Mouse (Mus musculus): ENCODE data around the gene Rasgef1b.

The Rasgef1b gene

GRCm38 (mm10) chr5:99457291-99457690, 271.6 kb downstream of the Rasgef1b start:
- DNase-seq (ENCODE audit: low read depth, low spot score): no peak
- no peaks in the 10 kb centered on the region for H3K27me3 ChIP-seq (ENCODE audit: control insufficient read depth, insufficient read depth, low read length, poor library complexity, severe bottlenecking)
- H3K36me3 ChIP-seq (ENCODE audit: control insufficient read depth, insufficient read depth, low read length, poor library complexity, severe bottlenecking): no peaks in the 10 kb centered on the region

- DNase-seq (ENCODE audit: low read depth, low spot score): peak; percentile 93
- no peaks in the 10 kb centered on the region for H3K27me3 ChIP-seq (ENCODE audit: control insufficient read depth, insufficient read depth, low read length, poor library complexity, severe bottlenecking)
- H3K36me3 ChIP-seq (ENCODE audit: control insufficient read depth, insufficient read depth, low read length, poor library complexity, severe bottlenecking): no peaks in the 10 kb centered on the region
These were observed 276.9 kb downstream of the Rasgef1b start for GRCm38 (mm10) chr5:99451939-99452338.

GRCm38 (mm10) chr5:99451416-99451815, 277.4 kb downstream of the Rasgef1b start:
- Histone ChIP-seq H3K27me3 (ENCODE audit: control insufficient read depth, insufficient read depth, low read length, poor library complexity, severe bottlenecking) (no peaks in the 10 kb centered on the region), H3K36me3 (ENCODE audit: control insufficient read depth, insufficient read depth, low read length, poor library complexity, severe bottlenecking) (no peaks in the 10 kb centered on the region)
- no peak for DNase-seq (ENCODE audit: low read depth, low spot score)

GRCm38 (mm10) chr5:99450994-99451393, 277.9 kb downstream of the Rasgef1b start:
- Histone ChIP-seq H3K27me3 (ENCODE audit: control insufficient read depth, insufficient read depth, low read length, poor library complexity, severe bottlenecking) (no peaks in the 10 kb centered on the region), H3K36me3 (ENCODE audit: control insufficient read depth, insufficient read depth, low read length, poor library complexity, severe bottlenecking) (no peaks in the 10 kb centered on the region)
- DNase-seq (ENCODE audit: low read depth, low spot score): no peak

- no peaks in the 10 kb centered on the region for H3K27me3 ChIP-seq (ENCODE audit: control insufficient read depth, insufficient read depth, low read length, poor library complexity, severe bottlenecking)
- DNase-seq (ENCODE audit: low read depth, low spot score): no peak
- no peaks in the 10 kb centered on the region for H3K36me3 ChIP-seq (ENCODE audit: control insufficient read depth, insufficient read depth, low read length, poor library complexity, severe bottlenecking)
These were observed 278.4 kb downstream of the Rasgef1b start for GRCm38 (mm10) chr5:99450463-99450862.

- H3K36me3 ChIP-seq (ENCODE audit: control insufficient read depth, insufficient read depth, low read length, poor library complexity, severe bottlenecking): no peaks in the 10 kb centered on the region
These were observed 281.4 kb downstream of the Rasgef1b start for GRCm38 (mm10) chr5:99447481-99447880.

GRCm38 (mm10) chr5:99445242-99445641, 283.6 kb downstream of the Rasgef1b start:
- Histone ChIP-seq H3K27me3 (ENCODE audit: control insufficient read depth, insufficient read depth, low read length, poor library complexity, severe bottlenecking) (no peaks in the 10 kb centered on the region), H3K36me3 (ENCODE audit: control insufficient read depth, insufficient read depth, low read length, poor library complexity, severe bottlenecking) (no peaks in the 10 kb centered on the region)
- DNase-seq (ENCODE audit: low read depth, low spot score): no peak

More at GRCm38 (mm10) chr5:99447481-99447880, 281.4 kb downstream of the Rasgef1b start:
- no peak for DNase-seq (ENCODE audit: low read depth, low spot score)
- no peaks in the 10 kb centered on the region for H3K27me3 ChIP-seq (ENCODE audit: control insufficient read depth, insufficient read depth, low read length, poor library complexity, severe bottlenecking)

- H3K36me3 ChIP-seq (ENCODE audit: control insufficient read depth, insufficient read depth, low read length, poor library complexity, severe bottlenecking): no peaks in the 10 kb centered on the region
- no peaks in the 10 kb centered on the region for H3K27me3 ChIP-seq (ENCODE audit: control insufficient read depth, insufficient read depth, low read length, poor library complexity, severe bottlenecking)
- no peak for DNase-seq (ENCODE audit: low read depth, low spot score)
These were observed 284.1 kb downstream of the Rasgef1b start for GRCm38 (mm10) chr5:99444777-99445176.

GRCm38 (mm10) chr5:99440109-99440508, 288.8 kb downstream of the Rasgef1b start:
- Histone ChIP-seq H3K36me3 (ENCODE audit: control insufficient read depth, insufficient read depth, low read length, poor library complexity, severe bottlenecking) (no peaks in the 10 kb centered on the region), H3K27me3 (ENCODE audit: control insufficient read depth, insufficient read depth, low read length, poor library complexity, severe bottlenecking) (no peaks in the 10 kb centered on the region)
- DNase-seq (ENCODE audit: low read depth, low spot score): no peak

GRCm38 (mm10) chr5:99438526-99438925, 290.3 kb downstream of the Rasgef1b start:
- Histone ChIP-seq H3K36me3 (ENCODE audit: control insufficient read depth, insufficient read depth, low read length, poor library complexity, severe bottlenecking) (no peaks in the 10 kb centered on the region), H3K27me3 (ENCODE audit: control insufficient read depth, insufficient read depth, low read length, poor library complexity, severe bottlenecking) (no peaks in the 10 kb centered on the region)
- no peak for DNase-seq (ENCODE audit: low read depth, low spot score)

- no peaks in the 10 kb centered on the region for H3K36me3 ChIP-seq (ENCODE audit: control insufficient read depth, insufficient read depth, low read length, poor library complexity, severe bottlenecking)
- DNase-seq (ENCODE audit: low read depth, low spot score): peak; percentile 66
- no peaks in the 10 kb centered on the region for H3K27me3 ChIP-seq (ENCODE audit: control insufficient read depth, insufficient read depth, low read length, poor library complexity, severe bottlenecking)
These were observed 294.6 kb downstream of the Rasgef1b start for GRCm38 (mm10) chr5:99434226-99434625.

GRCm38 (mm10) chr5:99432471-99432870, 296.4 kb downstream of the Rasgef1b start:
- DNase-seq (ENCODE audit: low read depth, low spot score): no peak
- H3K36me3 ChIP-seq (ENCODE audit: control insufficient read depth, insufficient read depth, low read length, poor library complexity, severe bottlenecking): no peaks in the 10 kb centered on the region
- H3K27me3 ChIP-seq (ENCODE audit: control insufficient read depth, insufficient read depth, low read length, poor library complexity, severe bottlenecking): no peaks in the 10 kb centered on the region

- H3K27me3 ChIP-seq (ENCODE audit: control insufficient read depth, insufficient read depth, low read length, poor library complexity, severe bottlenecking): no peaks in the 10 kb centered on the region
- DNase-seq (ENCODE audit: low read depth, low spot score): no peak
- no peaks in the 10 kb centered on the region for H3K36me3 ChIP-seq (ENCODE audit: control insufficient read depth, insufficient read depth, low read length, poor library complexity, severe bottlenecking)
These were observed 299.6 kb downstream of the Rasgef1b start for GRCm38 (mm10) chr5:99429273-99429672.

GRCm38 (mm10) chr5:99428648-99429047, 300.2 kb downstream of the Rasgef1b start:
- Histone ChIP-seq H3K27me3 (ENCODE audit: control insufficient read depth, insufficient read depth, low read length, poor library complexity, severe bottlenecking) (no peaks in the 10 kb centered on the region), H3K36me3 (ENCODE audit: control insufficient read depth, insufficient read depth, low read length, poor library complexity, severe bottlenecking) (no peaks in the 10 kb centered on the region)
- DNase-seq (ENCODE audit: low read depth, low spot score): no peak

GRCm38 (mm10) chr5:99423271-99423670, 305.6 kb downstream of the Rasgef1b start:
- Histone ChIP-seq H3K36me3 (ENCODE audit: control insufficient read depth, insufficient read depth, low read length, poor library complexity, severe bottlenecking) (no peaks in the 10 kb centered on the region), H3K27me3 (ENCODE audit: control insufficient read depth, insufficient read depth, low read length, poor library complexity, severe bottlenecking) (no peaks in the 10 kb centered on the region)
- no peak for DNase-seq (ENCODE audit: low read depth, low spot score)

- no peak for DNase-seq (ENCODE audit: low read depth, low spot score)
- no peaks in the 10 kb centered on the region for H3K27me3 ChIP-seq (ENCODE audit: control insufficient read depth, insufficient read depth, low read length, poor library complexity, severe bottlenecking)
- H3K36me3 ChIP-seq (ENCODE audit: control insufficient read depth, insufficient read depth, low read length, poor library complexity, severe bottlenecking): no peaks in the 10 kb centered on the region
These were observed 306.0 kb downstream of the Rasgef1b start for GRCm38 (mm10) chr5:99422856-99423255.

Data from splenic B cell, adult 2 months (primary cell).